17 mouse cellular contexts compared by ENCODE assay signal in genomic region chr3:136736021-136736420, GRCm38 (mm10).
"Had no signal": no experiment of that assay in that cellular context is flagged by ENCODE, and none has a peak within 500 bp of the region (broad histone marks: within the 10 kb centered on the region; RNA-seq: fewer than 3 reads in every experiment).

No protein-coding gene starts in this region.

- H3K4me2 ChIP-seq: kidney, embryonic 15.5 days; liver, embryonic 13.5 days; lung, embryonic 14.5 days; midbrain, embryonic 11.5 days; neural tube, embryonic 12.5 days; neural tube, embryonic 15.5 days had no signal

- H3K9me3 ChIP-seq: kidney, embryonic 15.5 days; limb, embryonic 10.5 days; limb, embryonic 13.5 days; liver, embryonic 13.5 days; megakaryocyte, embryonic 14.5 days; neural tube, embryonic 12.5 days; neural tube, embryonic 15.5 days had no signal

- H3K4me1 ChIP-seq: liver, embryonic 13.5 days had no signal

- H3K9ac ChIP-seq: kidney, embryonic 15.5 days; limb, embryonic 13.5 days; liver, embryonic 13.5 days; lung, embryonic 14.5 days; neural tube, embryonic 12.5 days; neural tube, embryonic 15.5 days had no signal

- H3K27me3 ChIP-seq: kidney, embryonic 15.5 days; limb, embryonic 13.5 days; liver, embryonic 13.5 days; megakaryocyte, embryonic 14.5 days; neural tube, embryonic 12.5 days; neural tube, embryonic 15.5 days had no signal

- DNase-seq: kidney, adult 11 months; kidney, adult 8-10 months; kidney, postnatal 10 days; kidney, postnatal 36 days; liver, embryonic 13.5 days; lung, embryonic 14.5 days; thymus, adult 18-20 months; thymus, postnatal 14 days; thymus, postnatal 4 days had no signal

- H3K36me3 ChIP-seq: kidney, embryonic 15.5 days; limb, embryonic 10.5 days; limb, embryonic 13.5 days; liver, embryonic 13.5 days; neural tube, embryonic 12.5 days; neural tube, embryonic 15.5 days had no signal

- H3K4me3 ChIP-seq: kidney, embryonic 15.5 days; limb, embryonic 10.5 days; limb, embryonic 13.5 days; liver, embryonic 13.5 days; megakaryocyte, embryonic 14.5 days; neural tube, embryonic 12.5 days; neural tube, embryonic 15.5 days had no signal

- H3K27ac ChIP-seq: kidney, embryonic 15.5 days; limb, embryonic 10.5 days; limb, embryonic 13.5 days; liver, embryonic 13.5 days; neural tube, embryonic 12.5 days; neural tube, embryonic 15.5 days had no signal

- ATAC-seq: lung, postnatal 0 days had no signal
